Mouse (Mus musculus) gonadal fat pad, adult 2 months (tissue): Measurements from ENCODE around the gene Adat2. TPM values are rescaled to one million over a fixed set of nuclear protein-coding genes. Genes with fewer than 3 reads are reported as not detected.

Experiments used
- DNase-seq: peaks from one replicate; pipeline ENCODE4 v3.0.0-alpha.2; 2012; ENCODE audit warnings: low read depth
- polyA plus RNA-seq: library from polyadenylated mRNA; depleted of rRNA; stranded (reverse); fragments of >200 nt; gene quantifications from 2 replicates; pipeline ENCODE4 v1.2.3, GENCODE M21; 2012; rRNA removed

Gene Adat2
- polyA plus RNA-seq, 1 experiment = 4.9 TPM

- no peak for DNase-seq
These were observed 43.4 kb downstream of the Adat2 start for GRCm38 (mm10) chr10:13596073-13596472.

GRCm38 (mm10) chr10:13596866-13597265, 44.2 kb downstream of the Adat2 start:
- DNase-seq = no peak

GRCm38 (mm10) chr10:13597491-13597890, 44.8 kb downstream of the Adat2 start:
- DNase-seq = no peak

- DNase-seq = no peak
These were observed 48.2 kb downstream of the Adat2 start for GRCm38 (mm10) chr10:13600926-13601325.

Other genes with a start within 250 kb of the Adat2 start
- 8.1 and 11.5 TPM in 2 replicates for gene Phactr2, start 78.5 kb upstream of the Adat2 start, polyA plus RNA-seq
- 32.4 and 44.5 TPM in 2 replicates for gene Fuca2, start 53.4 kb upstream of the Adat2 start, polyA plus RNA-seq
- gene Pex3, start 248 bp downstream of the Adat2 start, polyA plus RNA-seq = 18.1 and 20.6 TPM in 2 replicates